Mouse (Mus musculus) cerebellum, adult 18-20 months (tissue): ENCODE results near the gene Rab40b.
A peak's percentile ranks its signal among the peaks of the same experiment; 100 is the strongest.
"Not testable (repeated sequence)": the region's sequence is repeated elsewhere in the genome, so short reads cannot be mapped to it uniquely, and the experiment has no call there.

Experiments
- DNase-seq, 2 experiments: peaks; one replicate each; pipeline ENCODE4 v3.0.0; 2021

Gene Rab40b

GRCm38 (mm10) chr11:121367170-121367707, 20.8 kb downstream of the Rab40b start:
- no peak for DNase-seq

DNA sequence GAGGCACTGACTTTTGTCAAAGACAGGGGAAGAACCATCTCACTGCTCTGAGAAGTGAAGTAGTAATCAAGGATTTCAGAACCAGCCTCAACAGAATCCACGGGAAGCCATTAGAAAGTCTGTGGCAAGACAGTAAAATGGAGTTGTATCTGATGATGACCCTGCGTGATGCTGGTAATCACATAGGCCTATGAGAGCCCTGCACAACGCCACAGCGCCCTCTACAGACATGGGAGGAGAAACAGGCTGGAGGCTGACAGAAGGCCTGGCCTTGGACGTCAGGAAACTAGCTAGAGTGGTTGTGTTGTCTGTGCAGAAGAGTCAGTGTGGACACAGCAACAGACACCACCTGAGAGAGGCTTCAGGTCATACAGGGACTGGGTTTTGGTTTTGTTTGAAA, 25.8 kb downstream of the Rab40b start:
- DNase-seq, result peak; percentile 33 to 37

DNA sequence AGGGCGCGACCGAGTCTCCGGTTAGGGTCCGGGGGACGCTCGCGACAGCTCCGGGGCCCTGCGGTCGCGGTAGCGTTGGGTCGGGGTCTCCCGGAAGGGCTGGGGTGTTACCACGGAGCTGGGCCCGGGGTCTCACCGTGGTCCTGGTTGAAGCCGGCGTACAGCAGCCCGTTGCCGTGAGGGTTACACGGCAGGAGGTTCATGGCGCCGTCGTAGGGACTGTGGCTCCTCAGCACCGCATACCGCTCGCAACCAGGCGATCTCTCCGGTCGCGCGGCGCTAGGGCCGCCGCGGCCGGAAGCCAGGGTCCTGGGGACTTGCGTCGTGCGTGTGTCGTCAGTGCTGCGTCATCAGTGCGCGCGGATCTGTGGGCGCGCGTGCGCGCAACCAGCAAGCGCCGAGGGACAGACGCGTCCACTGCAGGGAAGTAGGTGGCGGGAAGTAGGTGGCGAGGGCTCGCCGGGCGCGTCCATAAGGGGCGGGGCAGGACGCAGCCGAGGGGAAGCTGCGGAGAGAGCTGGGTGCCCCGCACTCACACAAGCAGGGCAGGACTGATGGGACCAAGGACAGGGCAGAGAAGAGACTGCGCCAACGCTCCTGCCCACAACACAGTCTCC, 33.9 kb downstream of the Rab40b start, which contains the start of gene Wdr45b:
TSS of gene Wdr45b (minus strand) at position 355 of the 617 bp plus-strand sequence.
- peak; percentile 95 to 99 for DNase-seq

GRCm38 (mm10) chr11:121353326-121354090, 34.5 kb downstream of the Rab40b start:
- peak; percentile 17 to 44 for DNase-seq

DNA sequence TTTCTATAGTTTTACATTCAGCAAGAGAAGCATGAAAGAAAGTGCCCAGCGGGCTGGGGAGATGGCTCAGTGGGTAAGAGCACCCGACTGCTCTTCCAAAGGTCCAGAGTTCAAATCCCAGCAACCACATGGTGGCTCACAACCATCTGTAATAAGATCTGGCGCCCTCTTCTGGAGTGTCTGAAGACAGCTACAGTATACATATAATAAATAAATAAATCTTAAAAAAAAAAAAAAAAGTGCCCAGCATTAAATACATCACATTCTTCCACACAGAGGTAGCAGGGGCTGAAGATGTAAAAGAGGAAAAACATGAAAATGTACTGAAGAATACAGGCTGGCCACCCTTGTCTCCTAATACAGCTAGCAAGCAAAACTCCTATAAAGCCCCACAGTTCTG, 39.3 kb downstream of the Rab40b start:
- not testable (repeated sequence) for DNase-seq

DNA sequence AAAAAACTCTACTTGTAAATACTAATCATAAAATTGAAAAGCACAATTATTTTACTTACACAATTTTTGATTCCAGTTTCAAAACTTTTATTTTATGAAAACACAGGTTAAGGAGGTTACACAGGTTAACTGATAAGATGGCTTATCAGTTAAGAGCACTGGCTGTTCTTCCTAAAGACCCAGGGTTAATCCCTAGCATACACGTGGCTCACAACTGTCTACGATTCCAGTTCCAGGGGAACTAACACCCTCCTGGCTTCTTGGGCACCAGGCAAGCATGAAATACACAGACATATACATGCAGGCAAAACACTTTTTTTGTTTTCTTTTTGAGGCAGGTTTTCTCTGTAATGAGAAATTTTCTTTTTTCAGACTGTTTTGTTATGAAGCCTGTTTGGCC, 39.9 kb downstream of the Rab40b start:
- no peak for DNase-seq

- DNase-seq, result no peak
Observed at GRCm38 (mm10) chr11:121347036-121347435, 41.0 kb downstream of the Rab40b start.

GRCm38 (mm10) chr11:121342423-121342822, 45.6 kb downstream of the Rab40b start:
- not testable (repeated sequence) for DNase-seq

- no peak for DNase-seq
Observed at GRCm38 (mm10) chr11:121340287-121340686, 47.8 kb downstream of the Rab40b start.

- DNase-seq, result no peak
Observed at GRCm38 (mm10) chr11:121339647-121340046, 48.4 kb downstream of the Rab40b start.

DNA sequence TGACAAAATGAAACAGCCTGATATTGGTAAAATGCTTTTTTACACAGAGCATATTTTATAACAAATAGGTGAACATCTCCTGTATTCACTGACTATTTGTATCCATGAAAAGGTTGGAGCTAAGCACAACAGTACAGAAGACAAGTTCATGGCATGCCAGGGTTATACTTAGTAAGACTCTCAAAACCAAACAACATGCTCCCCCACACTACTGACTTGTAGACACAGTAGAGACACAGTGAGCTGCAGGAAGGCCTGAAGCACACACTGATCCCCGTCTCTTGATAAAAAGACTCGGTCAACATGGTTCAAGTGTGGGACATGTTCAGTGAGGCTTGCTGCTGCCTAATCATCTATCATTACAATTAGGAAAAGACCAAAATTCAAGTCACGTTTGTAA, 56.4 kb downstream of the Rab40b start:
- DNase-seq, result no peak

DNA sequence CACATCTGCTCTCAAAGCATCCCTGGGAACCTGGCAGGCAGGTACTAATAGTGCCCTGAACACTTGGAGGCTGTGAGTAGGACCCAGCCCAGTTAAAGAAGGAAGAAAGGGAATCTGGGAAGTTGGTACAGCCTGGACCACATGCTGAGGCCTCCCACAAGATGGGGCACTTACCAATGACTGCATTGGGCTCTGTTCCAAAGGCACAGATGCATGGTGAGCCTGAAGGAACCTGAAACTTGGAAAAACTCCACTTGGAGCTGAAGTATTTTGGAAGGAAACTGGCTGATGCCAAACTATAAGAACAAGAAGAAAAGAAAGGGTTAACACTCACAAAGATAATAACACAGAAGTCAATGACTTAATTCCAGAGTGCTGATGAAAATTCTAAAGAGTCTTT, 59.4 kb downstream of the Rab40b start:
- DNase-seq, result peak in 1 of 2 experiments; percentile 16

- peak in 1 of 2 experiments; percentile 26 for DNase-seq
Observed at GRCm38 (mm10) chr11:121328206-121328605, 59.8 kb downstream of the Rab40b start.

- DNase-seq, result no peak
Observed at GRCm38 (mm10) chr11:121326681-121327080, 61.4 kb downstream of the Rab40b start.

DNA sequence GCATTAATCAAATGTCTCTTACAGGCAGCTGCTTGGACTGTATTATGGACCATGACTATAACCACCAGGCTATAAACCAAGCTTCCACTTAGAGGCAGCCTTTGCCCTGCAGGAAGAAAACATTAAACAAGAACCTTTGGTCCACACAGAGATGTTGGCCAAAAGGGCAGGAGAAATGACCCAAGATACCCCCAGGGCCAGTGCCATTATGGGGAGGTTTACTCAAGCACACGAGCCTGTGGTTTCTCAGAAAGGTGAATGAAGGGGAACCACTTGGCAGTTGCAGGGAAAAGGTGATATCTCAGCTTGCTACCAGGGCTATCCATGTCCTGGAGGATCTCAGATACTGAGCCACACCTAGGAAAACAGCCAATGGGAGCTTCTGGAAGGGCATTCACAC, 62.0 kb downstream of the Rab40b start:
- no peak for DNase-seq

DNA sequence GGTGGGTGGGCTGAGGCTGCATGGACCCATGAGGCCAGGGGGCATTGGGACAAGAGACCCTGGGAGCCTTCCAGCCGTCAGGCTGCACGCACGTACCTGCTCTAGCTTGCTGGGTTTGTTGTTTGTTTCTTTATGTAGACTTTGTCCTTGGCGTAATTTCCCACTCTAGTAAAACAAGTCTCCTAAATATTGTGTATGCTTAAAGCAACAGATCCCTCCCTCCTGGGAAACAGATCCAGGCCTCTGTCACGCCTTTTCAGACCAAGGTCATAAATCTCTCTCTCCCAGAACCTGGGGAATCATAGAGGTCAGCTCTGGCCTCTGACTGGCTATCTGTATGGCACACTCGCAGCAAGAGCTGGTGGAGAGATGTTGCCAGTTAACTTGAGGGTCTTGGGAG, 80.3 kb downstream of the Rab40b start:
- DNase-seq, result not testable (repeated sequence)

DNA sequence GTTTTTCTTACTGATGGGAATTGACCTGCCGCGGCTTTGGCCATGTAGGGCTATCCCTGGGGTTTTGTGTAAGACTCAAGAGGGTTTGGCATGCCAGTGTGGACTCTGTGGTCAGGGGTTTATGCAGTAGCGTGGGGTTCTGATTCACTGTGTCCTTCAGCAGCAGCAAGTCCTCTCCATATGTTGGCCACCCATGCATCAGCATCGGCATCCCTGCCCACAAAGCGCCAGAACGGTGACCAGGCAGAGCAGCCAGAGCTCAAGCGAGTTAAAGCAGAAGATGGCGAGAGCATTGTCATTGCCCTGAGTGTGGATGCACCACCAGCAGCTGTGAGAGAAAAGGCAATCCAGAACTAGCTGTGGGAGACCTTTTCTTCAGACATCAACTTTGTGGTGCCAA, 81.4 kb downstream of the Rab40b start:
- DNase-seq, result no peak
